In the genomic region with DNA sequence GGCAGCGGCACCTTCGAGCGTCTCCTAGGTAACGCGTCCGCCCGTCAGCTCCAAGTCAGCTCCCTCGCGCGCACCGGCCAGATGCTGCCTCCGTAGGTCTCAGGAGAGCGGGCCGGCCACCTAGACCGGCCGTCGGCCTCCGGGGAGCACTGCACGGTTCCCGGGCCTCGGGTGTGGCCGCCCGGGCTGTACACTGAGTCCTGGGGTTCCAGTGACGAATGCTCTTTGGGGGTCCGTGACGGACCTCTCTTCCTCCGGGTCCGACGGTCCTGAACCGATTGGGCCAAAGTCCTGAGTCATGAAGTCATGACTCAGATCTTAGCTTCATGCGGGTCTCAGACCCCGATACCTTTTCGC, we compare ENCODE assay signal across 8 mouse cellular contexts. TPM values are rescaled to one million over a fixed set of nuclear protein-coding genes. Genes with fewer than 3 reads are reported as not detected.
DNase-seq lines count a peak whose midpoint lies in the region; ATAC-seq and TF ChIP-seq lines count a peak whose summit lies in the region.

No protein-coding gene starts in this region.

- peaks cover 67% of the 10 kb centered on the region for H3K36me3 ChIP-seq in heart, embryonic 13.5 days
- peaks cover 78% of the 10 kb centered on the region for H3K36me3 ChIP-seq in E14TG2a.4 (ENCODE audit: insufficient read depth, low read length)
- H3K36me3 ChIP-seq in forebrain, embryonic 14.5 days (ENCODE audit: control insufficient read depth, insufficient read depth, low read length), result peaks cover 58% of the 10 kb centered on the region
- H3K36me3 ChIP-seq in liver, embryonic 15.5 days (replicated peaks), result peaks cover 73% of the 10 kb centered on the region

- H3K27ac ChIP-seq in heart, embryonic 13.5 days (replicated peaks), result peak overlapping the region; percentile 46
- H3K27ac ChIP-seq in forebrain, embryonic 14.5 days (ENCODE audit: low read depth, low read length), result peak overlapping the region; percentile 24; the same call in 1 of the 2 replicates
- H3K27ac ChIP-seq in liver, embryonic 15.5 days (replicated peaks), result peak overlapping the region; percentile 81

- no peaks in the 10 kb centered on the region for H3K9me3 ChIP-seq in heart, embryonic 13.5 days
- H3K9me3 ChIP-seq in E14TG2a.4 (ENCODE audit: low read length), result no peaks in the 10 kb centered on the region
- no peaks in the 10 kb centered on the region for H3K9me3 ChIP-seq in forebrain, embryonic 14.5 days (replicated peaks; ENCODE audit: control insufficient read depth, low read length)
- no peaks in the 10 kb centered on the region for H3K9me3 ChIP-seq in liver, embryonic 15.5 days (replicated peaks)

- peak overlapping the region; percentile 95 for H3K4me2 ChIP-seq in heart, embryonic 13.5 days
- H3K4me2 ChIP-seq in forebrain, embryonic 14.5 days (ENCODE audit: low read length), result peak overlapping the region; percentile 72
- peak overlapping the region; percentile 85 for H3K4me2 ChIP-seq in liver, embryonic 15.5 days

- intact Hi-C loops in heart, postnatal 36 days (cut with DNase I), result no loop called here

- H3K4me3 ChIP-seq in heart, embryonic 13.5 days, result peak overlapping the region; percentile 85
- peak overlapping the region; percentile 99 for H3K4me3 ChIP-seq in E14TG2a.4 (replicated peaks; ENCODE audit: low read length)
- peak overlapping the region; percentile 90 for H3K4me3 ChIP-seq in forebrain, embryonic 14.5 days (ENCODE audit: low read depth, low read length)
- H3K4me3 ChIP-seq in liver, embryonic 15.5 days (replicated peaks), result peak overlapping the region; percentile 95

- no peak for DNase-seq in heart, postnatal 36 days
- no peak for DNase-seq in forebrain, embryonic 14.5 days (ENCODE audit: low spot score)
- DNase-seq in frontal cortex, postnatal 10 days (ENCODE audit: low spot score in 2 of 2), result no peak
- no peak for DNase-seq in layer of hippocampus, adult 8-10 months (ENCODE audit: low spot score in 2 of 2)
- no peak for DNase-seq in left cerebral cortex, adult 8-10 months (ENCODE audit: low spot score in 2 of 2)

- peak overlapping the region; percentile 91 for H3K9ac ChIP-seq in heart, embryonic 13.5 days
- peak overlapping the region; percentile 80 for H3K9ac ChIP-seq in forebrain, embryonic 14.5 days (ENCODE audit: low read length)
- H3K9ac ChIP-seq in liver, embryonic 15.5 days, result peak overlapping the region; percentile 88

- peaks cover 25% of the 10 kb centered on the region for H3K4me1 ChIP-seq in heart, embryonic 13.5 days
- H3K4me1 ChIP-seq in E14TG2a.4 (replicated peaks; ENCODE audit: low read depth, low read length), result peaks cover 24% of the 10 kb centered on the region
- H3K4me1 ChIP-seq in forebrain, embryonic 14.5 days (ENCODE audit: control insufficient read depth, insufficient read depth, low read length), result peaks cover 11% of the 10 kb centered on the region
- H3K4me1 ChIP-seq in liver, embryonic 15.5 days (replicated peaks), result peaks cover 35% of the 10 kb centered on the region

- ATAC-seq in heart, embryonic 13.5 days (ENCODE audit: extremely low read depth, insufficient number of reproducible peaks, low FRiP score, low TSS enrichment), result peak; percentile 45; the same call in 1 of the 2 replicates
- ATAC-seq in forebrain, embryonic 14.5 days, result peak; percentile 68
- ATAC-seq in liver, embryonic 15.5 days (ENCODE audit: insufficient read depth), result peak; percentile 71

- no peaks in the 10 kb centered on the region for H3K27me3 ChIP-seq in heart, embryonic 13.5 days (replicated peaks)
- no peaks in the 10 kb centered on the region for H3K27me3 ChIP-seq in E14TG2a.4 (ENCODE audit: insufficient read depth, low read length)
- no peaks in the 10 kb centered on the region for H3K27me3 ChIP-seq in forebrain, embryonic 14.5 days (replicated peaks; ENCODE audit: control insufficient read depth, insufficient read depth, low read length)
- H3K27me3 ChIP-seq in liver, embryonic 15.5 days, result no peaks in the 10 kb centered on the region

- TF ChIP-seq CTCF in E14TG2a.4 (conservative IDR thresholded peaks at IDR 0.05; ENCODE audit: low read length), result no peak

- WGBS in heart, embryonic 13.5 days, result 1% methylated on average over 33 of the region's 33 CpGs
- 3% methylated on average over 33 of the region's 33 CpGs for WGBS in forebrain, embryonic 14.5 days
- under 1% methylated on average over 33 of the region's 33 CpGs for WGBS in liver, embryonic 15.5 days (ENCODE audit: insufficient replicate concordance)

RNA-seq across cellular contexts. Expression of a gene that starts 0.3 kb away (rescaled TPM):
- polyA plus RNA-seq in heart, embryonic 13.5 days (2015; fragmentation: Nextera tagmentation; extraction: Ambion mirVana), result 36.4 and 39.3 TPM in 2 replicates
- 10 to 100 TPM in 1 of 2 experiments, 1 to 10 TPM in 1; 8.6 to 12.2 TPM for total RNA-seq in heart, postnatal 36 days (2021)
- polyA plus RNA-seq in forebrain, embryonic 14.5 days (2014; fragmentation: Nextera tagmentation; extraction: Ambion mirVana), result 37.4 and 43.9 TPM in 2 replicates
- 13.7 and 14.0 TPM in 2 replicates for polyA plus RNA-seq in liver, embryonic 15.5 days (2015; fragmentation: Nextera tagmentation; extraction: Ambion mirVana)
- 10 to 100 TPM; 46.9 to 50.6 (median 50.3) TPM for total RNA-seq in layer of hippocampus, adult 8-10 months (2022)
- total RNA-seq in left cerebral cortex, adult 8-10 months (2022), result 10 to 100 TPM; 52.6 to 63.3 (median 56.8) TPM

RNA-seq across cellular contexts. Expression of a gene that starts 9.8 kb away (rescaled TPM):
- polyA plus RNA-seq in heart, embryonic 13.5 days (2015; fragmentation: Nextera tagmentation; extraction: Ambion mirVana), result 19.1 and 21.1 TPM in 2 replicates
- 1 to 10 TPM; 5.9 to 6.4 TPM for total RNA-seq in heart, postnatal 36 days (2021)
- polyA plus RNA-seq in forebrain, embryonic 14.5 days (2014; fragmentation: Nextera tagmentation; extraction: Ambion mirVana), result 18.6 and 18.8 TPM in 2 replicates
- 13.0 and 14.2 TPM in 2 replicates for polyA plus RNA-seq in liver, embryonic 15.5 days (2015; fragmentation: Nextera tagmentation; extraction: Ambion mirVana)
- total RNA-seq in layer of hippocampus, adult 8-10 months (2022), result 10 to 100 TPM; 24.7 to 37.0 (median 27.4) TPM
- 10 to 100 TPM; 16.8 to 25.8 (median 22.1) TPM for total RNA-seq in left cerebral cortex, adult 8-10 months (2022)

RNA-seq across cellular contexts. Expression of a gene that starts 9.8 kb away (rescaled TPM):
- 14.2 and 16.6 TPM in 2 replicates for polyA plus RNA-seq in heart, embryonic 13.5 days (2015; fragmentation: Nextera tagmentation; extraction: Ambion mirVana)
- 10 to 100 TPM; 54.1 to 61.4 TPM for total RNA-seq in heart, postnatal 36 days (2021)
- 11.6 and 15.3 TPM in 2 replicates for polyA plus RNA-seq in forebrain, embryonic 14.5 days (2014; fragmentation: Nextera tagmentation; extraction: Ambion mirVana)
- polyA plus RNA-seq in liver, embryonic 15.5 days (2015; fragmentation: Nextera tagmentation; extraction: Ambion mirVana), result 6.8 and 7.1 TPM in 2 replicates
- 10 to 100 TPM; 15.7 to 19.0 (median 17.2) TPM for total RNA-seq in layer of hippocampus, adult 8-10 months (2022)
- 10 to 100 TPM; 13.6 to 20.6 (median 17.4) TPM for total RNA-seq in left cerebral cortex, adult 8-10 months (2022)

RNA-seq across cellular contexts. Expression of a gene that starts 14.4 kb away (rescaled TPM):
- polyA plus RNA-seq in heart, embryonic 13.5 days (2015; fragmentation: Nextera tagmentation; extraction: Ambion mirVana), result not detected in 2 replicates
- total RNA-seq in heart, postnatal 36 days (2021), result under 1 TPM in 1 of 2 experiments, not detected in 1; 0.75 TPM
- not detected in 2 replicates for polyA plus RNA-seq in forebrain, embryonic 14.5 days (2014; fragmentation: Nextera tagmentation; extraction: Ambion mirVana)
- 0.17 TPM in 1 of 2 replicates, not detected in the other for polyA plus RNA-seq in liver, embryonic 15.5 days (2015; fragmentation: Nextera tagmentation; extraction: Ambion mirVana)
- total RNA-seq in layer of hippocampus, adult 8-10 months (2022), result under 1 TPM in 3 of 4 experiments, not detected in 1; 0.38 to 0.91 (median 0.50) TPM
- under 1 TPM; 0.30 to 0.96 (median 0.41) TPM for total RNA-seq in left cerebral cortex, adult 8-10 months (2022)

RNA-seq across cellular contexts. Expression of a gene that starts 16.7 kb away (rescaled TPM):
- polyA plus RNA-seq in heart, embryonic 13.5 days (2015; fragmentation: Nextera tagmentation; extraction: Ambion mirVana), result 212 and 228 TPM in 2 replicates
- total RNA-seq in heart, postnatal 36 days (2021), result 100 to 1,000 TPM; 222 to 245 TPM
- 143 and 155 TPM in 2 replicates for polyA plus RNA-seq in forebrain, embryonic 14.5 days (2014; fragmentation: Nextera tagmentation; extraction: Ambion mirVana)
- 89.5 and 90.2 TPM in 2 replicates for polyA plus RNA-seq in liver, embryonic 15.5 days (2015; fragmentation: Nextera tagmentation; extraction: Ambion mirVana)
- 10 to 100 TPM; 63.7 to 66.0 (median 64.4) TPM for total RNA-seq in layer of hippocampus, adult 8-10 months (2022)
- total RNA-seq in left cerebral cortex, adult 8-10 months (2022), result 10 to 100 TPM; 63.2 to 67.7 (median 64.4) TPM

Comparison
In these comparisons a context has a peak if more than half of its experiments do, and no peak if none do; other contexts are left out.
1. H3K27ac ChIP-seq: peak in every context shown above with its lines; median percentile 81 in liver, embryonic 15.5 days; 46 in heart, embryonic 13.5 days; 24 in forebrain, embryonic 14.5 days.